Mouse (Mus musculus): ENCODE data around the gene Gm10378. TPM values are rescaled to one million over a fixed set of nuclear protein-coding genes. Genes with fewer than 3 reads are reported as not detected.

Gene Gm10378
- not detected in 2 replicates for polyA plus RNA-seq (2012; rRNA removed; ENCODE audit: low replicate concordance)

DNA sequence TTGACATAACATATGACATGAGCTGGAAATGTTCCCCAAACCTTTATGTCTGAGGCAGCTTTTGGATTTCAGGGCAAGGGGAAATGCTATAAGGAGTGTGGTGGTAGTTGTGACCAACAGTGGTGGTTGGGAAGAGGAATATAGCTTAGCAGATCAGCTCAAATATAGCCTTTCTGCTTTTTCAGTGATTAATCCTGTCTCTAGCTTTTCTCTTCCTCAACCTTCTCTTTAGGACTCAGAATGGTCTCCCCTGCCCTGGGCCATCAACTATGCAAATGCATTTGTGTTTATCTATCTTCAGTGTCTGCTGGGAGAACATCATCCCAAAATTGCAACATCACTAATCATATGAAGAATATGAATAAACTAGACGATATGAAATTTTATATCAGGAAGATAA lies at the start of gene Gm10378:
Gene Gm10378, plus strand, starts transcription at position 301 of the 400 bp plus-strand sequence.

DNA sequence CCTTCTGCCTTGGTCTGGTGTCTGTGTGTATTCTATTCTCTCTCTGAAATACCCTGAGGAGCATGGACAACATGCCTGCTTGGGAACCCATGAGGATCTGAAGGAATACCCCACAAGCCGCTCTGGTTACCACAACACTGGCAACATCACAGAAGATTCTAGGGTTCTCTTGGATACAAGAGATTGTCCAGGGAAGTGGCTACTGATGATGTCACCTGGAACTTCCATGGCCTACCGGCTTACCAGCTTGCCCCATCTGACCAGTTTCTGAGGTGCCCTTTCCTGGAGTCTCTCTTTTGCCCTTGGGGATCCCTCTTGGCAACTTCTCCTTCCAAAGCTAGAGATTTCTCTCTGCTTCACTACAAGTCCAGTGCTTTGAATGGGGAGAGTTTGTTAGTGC lies 13.9 kb upstream of the Gm10378 start, which contains the start of gene Gm3633:
Gene Gm3633, minus strand, starts transcription at position 101 of the 400 bp plus-strand sequence.

Other genes with a start within 250 kb of the Gm10378 start
- gene Gm8005, start 216.3 kb upstream of the Gm10378 start, polyA plus RNA-seq (2012; rRNA removed; ENCODE audit: low replicate concordance) = not detected in 2 replicates
- not detected in 2 replicates for gene Gm8011, start 192.1 kb upstream of the Gm10378 start, polyA plus RNA-seq (2012; rRNA removed; ENCODE audit: low replicate concordance)
- not detected in 2 replicates for gene Gm8020, start 153.6 kb upstream of the Gm10378 start, polyA plus RNA-seq (2012; rRNA removed; ENCODE audit: low replicate concordance)
- gene Gm8024, start 131.7 kb upstream of the Gm10378 start, polyA plus RNA-seq (2012; rRNA removed; ENCODE audit: low replicate concordance) = not detected in 2 replicates
- gene Gm17124, start 56.1 kb upstream of the Gm10378 start, polyA plus RNA-seq (2012; rRNA removed; ENCODE audit: low replicate concordance) = not detected in 2 replicates
- gene Gm3633, start 14.0 kb upstream of the Gm10378 start, polyA plus RNA-seq (2012; rRNA removed; ENCODE audit: low replicate concordance) = not detected in 2 replicates
- gene Gm3015, start 112.9 kb downstream of the Gm10378 start, polyA plus RNA-seq (2012; rRNA removed; ENCODE audit: low replicate concordance) = not detected in 2 replicates
- not detected in 2 replicates for gene Gm10377, start 142.0 kb downstream of the Gm10378 start, polyA plus RNA-seq (2012; rRNA removed; ENCODE audit: low replicate concordance)
- gene Gm21977, start 197.5 kb downstream of the Gm10378 start, polyA plus RNA-seq (2012; rRNA removed; ENCODE audit: low replicate concordance) = not detected in 2 replicates